Mouse (Mus musculus): ENCODE measurements at regions not wholly inside any gene's neighbourhood (a gene's known extent, or its start where the extent isn't known, plus 50 kb on each side); places are given as distances from the start of the nearest gene placed in this dataset.

DNA sequence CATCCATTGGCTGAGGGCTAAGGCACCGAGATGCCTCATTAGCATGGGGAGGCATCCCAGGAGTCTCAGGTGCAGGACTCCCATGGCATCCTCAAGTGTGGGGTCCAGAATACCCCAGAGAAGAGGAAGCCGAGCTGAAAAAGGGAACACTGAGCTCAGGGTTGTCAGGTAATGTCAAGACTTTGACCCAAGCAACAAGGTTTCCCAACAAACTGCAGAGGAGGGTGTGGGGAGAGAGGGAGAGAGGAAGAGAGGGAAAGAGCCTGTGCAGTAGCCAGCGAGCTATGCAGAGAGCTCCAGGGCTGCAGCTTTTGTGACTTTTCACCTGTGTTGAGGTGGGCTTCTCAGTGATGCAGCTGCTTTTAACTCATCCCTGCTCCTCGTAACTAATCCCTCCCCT, 85.7 kb upstream of the Prok2 start:
- no peak for DNase-seq

DNA sequence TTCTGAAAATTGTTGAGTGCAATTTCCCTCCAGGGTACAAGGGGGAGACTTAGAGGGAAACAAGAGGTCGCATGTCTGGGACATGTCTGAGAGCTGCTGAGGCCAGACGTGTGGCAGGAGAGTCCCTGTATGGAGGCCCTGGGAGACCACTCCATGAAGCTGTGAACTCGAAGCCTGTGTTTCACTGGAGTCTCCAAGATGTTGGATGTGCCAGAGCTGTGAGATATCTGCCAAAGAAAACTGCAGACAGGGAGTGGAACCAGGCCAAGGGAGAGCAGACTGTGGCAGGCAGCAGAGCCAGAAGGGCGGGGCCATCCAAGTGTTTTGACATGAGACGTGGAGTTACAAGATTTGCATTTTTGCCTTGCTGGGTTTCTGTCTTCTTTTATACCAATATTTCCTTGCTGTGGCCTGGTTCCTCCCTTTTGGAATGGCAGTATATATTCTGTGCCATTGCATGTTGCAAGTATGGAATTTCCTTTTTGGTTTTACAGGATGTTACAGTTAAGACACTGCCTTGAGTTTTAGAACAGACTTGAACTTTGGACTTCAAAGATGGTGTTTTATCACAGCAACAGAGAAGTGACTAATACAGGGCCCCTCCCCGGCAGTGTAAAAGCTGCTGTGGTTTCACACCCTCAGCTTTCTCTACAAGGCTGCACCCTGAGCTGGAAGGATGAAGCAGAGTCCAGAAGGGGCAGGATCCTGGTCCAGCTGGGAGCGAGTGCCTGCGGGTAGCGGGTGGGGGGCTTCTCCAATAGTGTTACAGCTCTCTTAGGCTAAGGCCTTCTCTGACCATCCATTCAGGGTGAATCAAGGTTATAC, 85.0 kb upstream of the Prok2 start:
- DNase-seq = peak; percentile 53

DNA sequence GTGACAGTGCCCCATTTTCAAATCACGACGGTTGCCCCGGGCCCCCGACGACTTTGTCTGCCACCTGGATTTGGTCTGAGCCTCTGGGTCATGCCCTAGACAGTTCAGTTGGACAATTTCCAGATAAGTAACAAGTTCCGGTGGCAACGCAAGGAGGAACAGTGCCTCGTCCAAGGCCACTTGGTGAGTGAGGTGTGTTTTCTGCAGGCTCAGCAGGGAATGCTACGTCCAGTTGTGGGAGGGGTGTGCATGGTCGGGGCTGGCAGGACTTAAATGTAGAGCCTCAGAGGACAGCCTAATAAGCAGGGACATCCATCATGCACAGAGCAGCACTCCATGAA, 78.7 kb upstream of the Prok2 start:
- peak; percentile 7 for DNase-seq

DNA sequence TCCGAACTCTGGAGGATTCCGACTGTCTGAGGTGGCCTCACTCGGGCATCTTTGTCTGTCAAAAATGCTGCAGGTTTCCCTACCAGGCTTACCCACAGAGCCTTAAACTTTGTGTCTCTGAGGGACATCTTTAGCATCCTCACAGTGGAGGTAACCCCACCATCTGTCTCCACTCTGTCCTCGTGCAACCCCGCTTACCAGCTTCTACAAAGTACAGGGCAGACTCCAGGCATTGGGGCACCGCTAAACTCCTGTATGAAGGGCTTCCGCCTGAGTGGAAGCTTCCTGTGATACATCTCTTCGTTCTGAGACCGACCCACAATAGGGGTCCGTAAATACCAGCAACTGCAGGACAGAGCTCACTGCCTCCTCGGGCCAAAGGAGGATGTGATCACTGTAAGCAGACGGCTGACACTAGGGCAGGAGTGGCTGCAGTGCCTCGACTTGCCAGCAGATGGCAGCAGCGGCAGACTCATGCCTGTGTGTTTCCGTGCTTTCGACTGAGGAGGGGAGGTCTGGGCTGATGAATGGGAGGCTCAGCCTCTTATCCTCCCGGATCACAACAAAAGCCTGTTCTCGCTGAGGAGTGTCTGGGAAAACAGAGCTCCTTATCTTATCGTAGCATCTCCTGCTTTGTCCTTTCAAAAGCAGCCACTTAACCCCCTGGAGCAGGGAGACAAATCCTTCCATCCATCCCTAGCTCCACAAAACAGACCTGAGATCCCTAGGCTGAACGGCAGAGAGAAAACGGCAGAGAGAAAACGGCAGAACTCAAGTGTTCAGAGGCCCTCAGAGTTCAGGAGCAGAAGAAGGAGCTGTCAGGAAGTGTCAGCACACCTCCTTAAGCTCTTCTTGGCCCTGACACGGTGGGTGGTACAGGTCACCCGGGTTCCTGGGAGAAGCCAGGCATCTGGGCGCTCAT, 78.1 kb upstream of the Prok2 start:
- DNase-seq = peak; percentile 92

DNA sequence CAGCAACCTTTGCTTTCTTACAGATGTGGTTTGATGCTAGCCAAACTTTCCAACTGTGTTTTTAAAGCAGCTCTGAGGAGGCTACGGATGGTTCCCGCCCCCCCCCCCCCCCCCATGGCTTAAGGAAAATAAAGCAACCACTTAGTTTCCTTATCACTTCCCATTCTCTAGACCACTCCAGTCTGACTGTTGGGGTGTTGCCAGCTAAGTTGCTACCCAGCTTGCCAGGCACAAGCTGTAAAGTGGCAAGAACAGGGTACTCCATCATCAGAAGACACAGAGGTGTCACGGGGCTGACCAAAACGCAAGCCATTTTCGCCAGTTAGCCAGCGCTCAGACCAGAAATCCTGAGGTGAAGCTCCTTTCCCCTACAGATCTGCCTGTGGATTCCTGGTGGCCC, 74.7 kb upstream of the Prok2 start:
- DNase-seq = no peak

DNA sequence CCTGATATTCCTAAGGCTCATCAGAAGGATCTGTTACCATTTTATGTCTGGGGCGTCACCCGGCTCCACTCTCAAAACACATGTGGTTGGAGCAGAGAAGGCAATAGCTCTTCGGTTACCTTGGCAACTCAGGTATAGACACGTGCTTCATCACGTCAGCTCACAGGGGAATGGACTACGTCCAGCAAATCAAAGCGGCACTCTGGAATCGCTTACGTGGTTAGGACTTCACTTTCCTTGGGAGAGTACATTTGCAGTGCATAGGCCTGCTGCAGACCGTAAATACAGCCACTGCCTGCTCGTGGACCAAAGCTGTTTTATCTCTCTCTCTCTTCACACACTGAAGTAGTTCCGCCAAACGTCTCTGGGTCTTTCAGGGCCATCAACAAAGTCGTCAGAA, 74.1 kb upstream of the Prok2 start:
- DNase-seq = no peak

DNA sequence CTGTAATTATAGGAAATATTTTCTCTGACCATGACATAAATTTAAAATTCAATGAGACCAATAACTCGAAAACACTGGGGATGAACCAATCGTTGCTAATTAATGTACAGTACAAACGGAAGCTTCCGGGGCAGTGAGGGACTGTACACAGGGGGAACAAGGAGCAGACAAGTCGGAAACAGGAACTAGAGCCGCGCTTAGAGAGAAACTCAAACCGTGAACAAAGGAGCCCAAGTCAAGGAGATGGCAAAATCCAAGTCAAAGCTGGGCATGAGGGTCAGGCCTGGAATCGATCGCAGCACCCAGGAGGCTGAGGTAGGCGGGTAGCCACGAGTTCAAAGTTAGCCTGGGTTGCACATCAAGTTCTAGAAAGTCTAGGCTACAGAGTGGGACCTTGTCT, 70.2 kb upstream of the Prok2 start:
- no peak for DNase-seq

DNA sequence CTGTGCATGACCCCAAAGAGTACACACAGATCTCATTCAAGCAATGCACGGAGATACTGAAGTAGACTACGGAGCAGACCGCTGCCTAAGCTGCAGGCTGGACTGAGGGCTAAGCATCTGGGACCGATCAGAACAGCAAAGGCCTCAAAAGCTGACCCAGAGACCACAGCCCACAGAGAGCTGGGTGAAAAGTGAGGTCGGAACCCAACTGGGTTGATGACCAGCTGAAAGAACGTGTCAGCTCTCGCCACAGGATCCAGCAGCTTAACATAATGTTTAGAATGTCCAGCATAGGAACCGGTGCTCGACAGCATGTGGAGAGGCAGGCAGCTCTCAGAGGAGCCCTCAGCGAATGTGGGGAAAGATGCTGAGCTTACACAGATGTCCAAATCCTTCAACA, 67.4 kb upstream of the Prok2 start:
- no peak for DNase-seq

DNA sequence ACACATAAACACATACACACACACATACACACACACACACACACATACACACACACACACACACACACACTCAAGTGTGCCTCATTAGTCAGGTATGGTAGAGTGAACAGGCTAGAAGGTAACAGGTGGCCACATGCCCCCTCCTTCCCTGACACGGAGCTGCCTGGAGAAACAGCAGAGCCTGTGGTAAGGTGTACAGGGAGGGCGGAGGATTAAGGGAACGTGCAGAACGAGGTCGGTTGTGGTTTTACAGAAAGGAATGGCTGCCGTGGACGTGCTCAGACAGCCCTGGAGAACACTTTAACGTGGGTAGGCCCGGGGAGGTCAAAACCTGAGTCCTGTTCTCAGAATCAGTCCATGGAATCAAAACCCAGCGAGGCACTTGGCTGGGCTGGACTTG, 66.2 kb upstream of the Prok2 start:
- no peak for DNase-seq

DNA sequence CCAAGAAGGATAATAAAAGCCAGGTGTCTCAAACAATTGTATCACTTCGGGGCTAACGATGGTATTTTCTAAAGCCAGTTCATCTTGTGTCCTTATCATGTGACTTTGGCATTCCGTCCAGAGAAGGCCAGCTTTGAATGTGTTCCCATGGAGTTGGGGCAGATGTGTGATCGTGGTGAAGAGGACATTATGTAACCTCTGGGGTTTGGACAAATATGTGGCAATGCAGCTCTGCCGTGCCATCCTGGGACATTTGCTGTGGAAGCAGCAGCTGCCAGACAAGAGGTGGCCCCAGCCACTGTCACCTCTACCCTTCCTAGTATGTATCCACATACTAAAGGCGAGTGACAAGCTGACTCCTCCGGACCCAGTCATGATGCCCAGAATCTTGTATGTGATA, 60.8 kb upstream of the Prok2 start:
- DNase-seq = no peak

DNA sequence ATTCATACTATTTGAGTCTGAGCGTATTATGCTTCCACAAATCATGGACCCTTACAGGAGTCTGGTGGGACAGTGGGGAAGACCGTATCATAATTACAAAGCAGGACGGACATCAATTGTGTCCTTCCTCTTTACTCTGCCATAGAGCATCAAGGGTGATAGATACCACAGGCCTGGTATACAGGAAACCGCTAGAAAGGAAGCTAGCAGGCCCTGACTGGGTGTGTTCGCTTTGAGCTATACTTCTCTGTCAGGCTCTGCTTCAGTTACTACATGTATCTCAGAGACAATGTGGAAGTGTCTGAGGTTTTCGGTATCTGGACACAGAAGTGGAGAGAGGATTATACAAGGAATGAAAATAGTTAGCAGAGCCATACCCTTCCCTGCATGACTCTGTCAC, 59.0 kb upstream of the Prok2 start:
- DNase-seq = no peak

DNA sequence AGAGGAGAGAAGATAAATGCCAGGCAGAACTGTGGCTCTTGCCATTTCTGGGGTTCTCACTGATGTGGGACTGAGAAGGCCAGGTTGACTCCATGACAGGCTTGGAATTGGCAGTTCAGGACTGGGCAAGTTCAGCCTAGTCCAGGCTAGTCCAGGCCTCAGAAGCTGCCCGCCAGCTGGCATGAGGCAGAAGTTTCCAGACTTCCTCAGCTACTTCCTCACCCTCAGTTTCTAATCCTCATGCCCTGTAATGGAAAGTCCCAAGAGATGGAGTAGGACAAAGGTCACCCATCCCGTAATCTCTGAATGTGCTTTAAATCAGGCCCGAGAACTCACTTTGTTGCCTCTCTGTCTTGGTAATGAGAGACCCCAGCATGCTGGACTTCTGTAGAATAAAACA, 58.6 kb upstream of the Prok2 start:
- no peak for DNase-seq

DNA sequence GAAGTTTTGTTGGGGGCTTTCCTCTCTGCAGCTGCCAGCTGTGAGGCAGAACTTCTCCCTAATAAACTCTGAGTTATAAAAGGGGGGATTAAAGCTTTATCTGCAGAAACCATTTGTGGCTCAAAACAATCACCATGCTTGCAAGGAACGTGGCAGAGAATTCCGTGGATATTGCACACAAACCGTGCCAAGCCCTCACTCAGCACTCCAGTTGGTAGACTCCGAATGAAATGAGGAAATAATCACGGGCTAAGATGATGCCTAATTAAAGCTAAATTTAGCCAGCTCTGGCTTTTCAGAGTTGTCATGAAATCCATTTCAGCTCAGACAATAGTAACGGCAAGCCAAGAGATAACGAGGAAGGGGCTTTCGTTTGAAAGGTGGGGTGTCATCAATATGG, 58.1 kb upstream of the Prok2 start:
- no peak for DNase-seq

DNA sequence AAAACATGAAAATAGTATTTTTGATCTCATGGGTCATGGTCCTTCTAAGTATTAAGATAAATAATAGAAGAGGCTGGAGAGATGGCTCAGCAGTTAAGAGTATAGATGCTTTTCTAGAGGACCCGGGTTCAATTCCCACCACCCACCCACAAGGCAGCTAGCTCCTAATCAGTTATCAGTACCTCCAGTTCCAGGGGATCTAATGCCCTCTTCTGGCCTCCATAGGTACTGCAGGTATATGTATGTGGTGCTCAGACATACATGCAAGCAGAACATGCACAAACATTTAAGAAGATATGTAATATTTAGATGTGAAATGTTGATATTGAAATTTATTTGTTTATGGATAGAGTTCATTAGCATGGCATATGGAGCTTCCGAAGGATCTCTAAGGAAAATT, 56.8 kb upstream of the Prok2 start:
- DNase-seq = no peak
